Comparison of ENCODE assay signal across 24 mouse cellular contexts in genomic region chr4:108083032-108083735, GRCm38 (mm10). TPM values are rescaled to one million over a fixed set of nuclear protein-coding genes. Genes with fewer than 3 reads are reported as not detected.
DNase-seq lines count a peak whose midpoint lies in the region; ATAC-seq and TF ChIP-seq lines count a peak whose summit lies in the region.
"Had no signal": no experiment of that assay in that cellular context is flagged by ENCODE, and none has a peak within 500 bp of the region (broad histone marks: within the 10 kb centered on the region; RNA-seq: fewer than 3 reads in every experiment).

No protein-coding gene starts in this region.

- H3K36me3 ChIP-seq in kidney, embryonic 14.5 days (ENCODE audit: control insufficient read depth, insufficient read depth, low read length): no peaks in the 10 kb centered on the region
- no peaks in the 10 kb centered on the region for H3K36me3 ChIP-seq in liver, embryonic 16.5 days (ENCODE audit: control insufficient read depth, insufficient read depth)
- H3K36me3 ChIP-seq: limb, embryonic 12.5 days; lung, embryonic 15.5 days had no signal

- WGBS in kidney, embryonic 14.5 days: 85% methylated on average over 6 of the region's 6 CpGs
- 76% methylated on average over 6 of the region's 6 CpGs for WGBS in bone marrow, adult 2 months
- WGBS in liver, embryonic 16.5 days (ENCODE audit: insufficient replicate concordance): 48% methylated on average over 6 of the region's 6 CpGs

- H3K4me2 ChIP-seq in kidney, embryonic 14.5 days (replicated peaks; ENCODE audit: low read depth, low read length): no peak overlapping the region
- no peak overlapping the region for H3K4me2 ChIP-seq in liver, embryonic 16.5 days (ENCODE audit: low read depth, low read length)
- H3K4me2 ChIP-seq: forebrain, embryonic 13.5 days; heart, embryonic 12.5 days; hindbrain, embryonic 13.5 days; limb, embryonic 12.5 days; lung, embryonic 15.5 days; neural tube, embryonic 15.5 days had no signal

- peak; percentile 77 for ATAC-seq in frontal cortex, adult (ENCODE audit: low TSS enrichment)
- no peak for ATAC-seq in kidney, embryonic 14.5 days (ENCODE audit: low FRiP score, low TSS enrichment)
- ATAC-seq in liver, embryonic 16.5 days (ENCODE audit: low read depth): peak; percentile 86
- ATAC-seq: activated CD4-positive, CD25-positive, alpha-beta regulatory T cell, adult 4 months; forebrain, embryonic 13.5 days had no signal

- DNase-seq in frontal cortex, postnatal 10 days (ENCODE audit: low spot score in 2 of 2): no peak
- DNase-seq in kidney, adult 9 months: peak; percentile 57
- no peak for DNase-seq in layer of hippocampus, postnatal 25 days (ENCODE audit: extremely low spot score in 1 of 2, low spot score in 1 of 2)
- no peak for DNase-seq in urinary bladder, postnatal 14 days (ENCODE audit: low spot score)
- DNase-seq: adrenal gland, adult 8-10 months; cerebellum, adult 9-10 months; gastrocnemius, postnatal 10 days; heart, adult 18-20 months; heart, postnatal 36 days; lung, postnatal 4 days; midbrain, embryonic 14.5 days had no signal

- no peaks in the 10 kb centered on the region for H3K4me1 ChIP-seq in kidney, embryonic 14.5 days (ENCODE audit: control insufficient read depth, insufficient read depth, low read length)
- peaks cover 4% of the 10 kb centered on the region; the same call in 1 of the 2 replicates for H3K4me1 ChIP-seq in bone marrow, adult 2 months (ENCODE audit: control insufficient read depth, insufficient read depth, low read length)
- H3K4me1 ChIP-seq in liver, embryonic 16.5 days (ENCODE audit: control insufficient read depth, low read depth, low read length): no peaks in the 10 kb centered on the region; the same call in 1 of the 2 replicates
- H3K4me1 ChIP-seq: neural tube, embryonic 15.5 days had no signal

- TF ChIP-seq POLR2A in bone marrow, adult 2 months (IDR thresholded peaks at IDR 0.05; ENCODE audit: borderline replicate concordance, control insufficient read depth, low read depth, low read length): no peak

- H3K27ac ChIP-seq in kidney, embryonic 14.5 days (ENCODE audit: low read depth, low read length): no peak overlapping the region
- H3K27ac ChIP-seq in bone marrow, adult 2 months (ENCODE audit: control insufficient read depth, insufficient read depth, low read depth, low read length, poor library complexity): peak overlapping the region; percentile 19; the same call in 1 of the 2 replicates
- H3K27ac ChIP-seq in liver, embryonic 16.5 days (ENCODE audit: low read length): peak overlapping the region; percentile 48
- H3K27ac ChIP-seq: forebrain, embryonic 13.5 days; hindbrain, embryonic 13.5 days; kidney, postnatal 0 days; limb, embryonic 12.5 days; lung, embryonic 15.5 days; neural tube, embryonic 15.5 days had no signal

- no peak overlapping the region for H3K4me3 ChIP-seq in kidney, embryonic 14.5 days (ENCODE audit: low read length)
- no peak overlapping the region for H3K4me3 ChIP-seq in bone marrow, adult 2 months (replicated peaks; ENCODE audit: control insufficient read depth, low read depth, low read length)
- H3K4me3 ChIP-seq in liver, embryonic 16.5 days (ENCODE audit: low read depth, low read length): no peak overlapping the region
- H3K4me3 ChIP-seq: forebrain, embryonic 13.5 days; heart, embryonic 12.5 days; hindbrain, embryonic 13.5 days; limb, embryonic 12.5 days; lung, embryonic 15.5 days; neural tube, embryonic 15.5 days had no signal

- no peak overlapping the region for H3K9ac ChIP-seq in kidney, embryonic 14.5 days (ENCODE audit: low read depth, low read length)
- H3K9ac ChIP-seq in liver, embryonic 16.5 days (ENCODE audit: low read depth, low read length): no peak overlapping the region
- H3K9ac ChIP-seq: forebrain, embryonic 13.5 days; heart, embryonic 12.5 days; hindbrain, embryonic 13.5 days; limb, embryonic 12.5 days; lung, embryonic 15.5 days; neural tube, embryonic 15.5 days had no signal

- no peaks in the 10 kb centered on the region for H3K27me3 ChIP-seq in kidney, embryonic 14.5 days (ENCODE audit: control insufficient read depth, insufficient read depth, low read length)
- no peaks in the 10 kb centered on the region for H3K27me3 ChIP-seq in liver, embryonic 16.5 days (ENCODE audit: control insufficient read depth, insufficient read depth, low read depth, low read length)
- H3K27me3 ChIP-seq: forebrain, embryonic 13.5 days; heart, embryonic 12.5 days; hindbrain, embryonic 13.5 days; limb, embryonic 12.5 days; lung, embryonic 15.5 days; neural tube, embryonic 15.5 days had no signal

- TF ChIP-seq CTCF in bone marrow, adult 2 months (IDR thresholded peaks at IDR 0.05; ENCODE audit: control insufficient read depth, insufficient read depth, low read length): no peak

- H3K9me3 ChIP-seq in kidney, embryonic 14.5 days (ENCODE audit: control insufficient read depth, low read length): no peaks in the 10 kb centered on the region
- no peaks in the 10 kb centered on the region for H3K9me3 ChIP-seq in liver, embryonic 16.5 days (replicated peaks; ENCODE audit: control insufficient read depth, low read length)
- H3K9me3 ChIP-seq: forebrain, embryonic 13.5 days; heart, embryonic 12.5 days; hindbrain, embryonic 13.5 days; limb, embryonic 12.5 days; lung, embryonic 15.5 days; neural tube, embryonic 15.5 days had no signal

RNA-seq across cellular contexts. Expression of gene Podn, which starts 13.1 kb away (rescaled TPM):
- polyA plus RNA-seq in kidney, embryonic 14.5 days (2014; fragmentation: Nextera tagmentation; extraction: Ambion mirVana): 0.46 and 1.0 TPM in 2 replicates
- 5.1 and 5.2 TPM in 2 replicates for polyA plus RNA-seq in bone marrow, adult 2 months (2011; ENCODE audit: insufficient read depth, insufficient read length, low replicate concordance, missing spikeins)
- 0.14 and 0.30 TPM in 2 replicates for polyA plus RNA-seq in liver, embryonic 16.5 days (2015; fragmentation: Nextera tagmentation; extraction: Ambion mirVana)
- total RNA-seq in layer of hippocampus, postnatal 25 days (2021): 10 to 100 TPM in 1 of 2 experiments, 1 to 10 TPM in 1; 7.8 to 10.0 TPM
- total RNA-seq: megakaryocyte-erythroid progenitor cell, adult 5-6 weeks had no signal
- polyA plus RNA-seq: activated CD4-positive, CD25-positive, alpha-beta regulatory T cell, adult 4 months had no signal
